32 mouse cellular contexts compared by ENCODE assay signal in the genomic region with DNA sequence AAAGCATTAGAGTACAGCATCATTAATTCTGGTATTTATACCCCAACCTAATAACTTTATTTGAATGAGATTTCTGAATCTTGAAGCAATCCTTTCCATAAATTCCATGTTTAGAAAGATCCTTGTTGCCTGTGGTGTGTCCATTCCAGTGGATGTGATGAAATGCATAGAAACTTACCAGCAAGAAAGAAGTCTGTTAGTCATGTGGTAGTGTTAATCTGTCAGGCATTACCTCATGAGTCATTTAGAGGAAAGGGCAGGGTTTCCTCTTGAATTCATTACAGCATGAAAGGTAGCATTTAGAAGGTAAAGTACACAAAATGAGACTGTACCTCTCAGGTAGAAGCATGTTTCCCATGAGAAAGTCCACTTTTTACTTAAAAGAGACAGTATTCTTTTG.
A peak's percentile ranks its signal among the peaks of the same experiment; 100 is the strongest.
DNase-seq lines count a peak whose midpoint lies in the region; ATAC-seq and TF ChIP-seq lines count a peak whose summit lies in the region.
"Had no signal": no experiment of that assay in that cellular context is flagged by ENCODE, and none has a peak within 500 bp of the region (broad histone marks: within the 10 kb centered on the region; RNA-seq: fewer than 3 reads in every experiment).

No protein-coding gene starts in this region.

- H3K9ac ChIP-seq in kidney, embryonic 15.5 days, result no peak overlapping the region
- H3K9ac ChIP-seq in intestine, embryonic 16.5 days (ENCODE audit: low read depth, low read length), result no peak overlapping the region
- H3K9ac ChIP-seq in midbrain, embryonic 15.5 days, result no peak overlapping the region
- H3K9ac ChIP-seq: embryonic facial prominence, embryonic 12.5 days; forebrain, embryonic 12.5 days; forebrain, postnatal 0 days; heart, embryonic 13.5 days; hindbrain, embryonic 15.5 days; limb, embryonic 15.5 days; liver, embryonic 14.5 days; lung, embryonic 15.5 days; neural tube, embryonic 15.5 days had no signal

- no peaks in the 10 kb centered on the region for H3K79me2 ChIP-seq in C2C12 (ENCODE audit: control insufficient read depth, insufficient read depth)

- H3K9me3 ChIP-seq in kidney, embryonic 15.5 days (replicated peaks), result no peaks in the 10 kb centered on the region
- H3K9me3 ChIP-seq in intestine, embryonic 16.5 days (ENCODE audit: control insufficient read depth, low read length), result no peaks in the 10 kb centered on the region
- H3K9me3 ChIP-seq in midbrain, embryonic 15.5 days, result no peaks in the 10 kb centered on the region
- H3K9me3 ChIP-seq: embryonic facial prominence, embryonic 12.5 days; forebrain, embryonic 12.5 days; heart, embryonic 13.5 days; hindbrain, embryonic 10.5 days; hindbrain, embryonic 15.5 days; limb, embryonic 10.5 days; limb, embryonic 15.5 days; lung, embryonic 15.5 days; neural tube, embryonic 15.5 days had no signal

- H3K79me3 ChIP-seq in C2C12 (ENCODE audit: low read depth), result no peaks in the 10 kb centered on the region

- H3K27ac ChIP-seq in kidney, embryonic 15.5 days, result no peak overlapping the region
- no peak overlapping the region for H3K27ac ChIP-seq in intestine, embryonic 16.5 days (ENCODE audit: low read length)
- no peak overlapping the region for H3K27ac ChIP-seq in midbrain, embryonic 15.5 days
- H3K27ac ChIP-seq: embryonic facial prominence, embryonic 12.5 days; forebrain, embryonic 12.5 days; heart, embryonic 13.5 days; hindbrain, embryonic 10.5 days; hindbrain, embryonic 15.5 days; limb, embryonic 10.5 days; limb, embryonic 15.5 days; liver, embryonic 14.5 days; lung, embryonic 15.5 days; neural tube, embryonic 15.5 days had no signal

- H3ac ChIP-seq in C2C12 (ENCODE audit: control insufficient read depth, insufficient read length, low read depth), result no peak overlapping the region

- no peak overlapping the region for H3K4me2 ChIP-seq in kidney, embryonic 15.5 days
- H3K4me2 ChIP-seq in intestine, embryonic 16.5 days (ENCODE audit: low read depth, low read length), result no peak overlapping the region
- no peak overlapping the region for H3K4me2 ChIP-seq in midbrain, embryonic 15.5 days
- H3K4me2 ChIP-seq: embryonic facial prominence, embryonic 12.5 days; forebrain, embryonic 12.5 days; heart, embryonic 13.5 days; hindbrain, embryonic 15.5 days; limb, embryonic 15.5 days; lung, embryonic 15.5 days; midbrain, embryonic 11.5 days; neural tube, embryonic 15.5 days had no signal

- H3K27me3 ChIP-seq in kidney, embryonic 15.5 days, result no peaks in the 10 kb centered on the region
- no peaks in the 10 kb centered on the region for H3K27me3 ChIP-seq in C2C12 (ENCODE audit: control insufficient read depth, insufficient read depth, insufficient read length)
- H3K27me3 ChIP-seq in intestine, embryonic 16.5 days (replicated peaks; ENCODE audit: control insufficient read depth, insufficient read depth, low read length), result no peaks in the 10 kb centered on the region
- no peaks in the 10 kb centered on the region for H3K27me3 ChIP-seq in midbrain, embryonic 15.5 days (replicated peaks)
- H3K27me3 ChIP-seq: embryonic facial prominence, embryonic 12.5 days; forebrain, embryonic 12.5 days; heart, embryonic 13.5 days; hindbrain, embryonic 15.5 days; limb, embryonic 15.5 days; lung, embryonic 15.5 days; neural tube, embryonic 15.5 days had no signal

- DNase-seq in kidney, adult 11 months, result no peak
- DNase-seq in adipocyte (ENCODE audit: low spot score), result peak; percentile 32
- DNase-seq in embryo, embryonic 10.5 days (ENCODE audit: low spot score), result no peak
- DNase-seq in spleen, adult 12 weeks (ENCODE audit: low spot score), result no peak
- DNase-seq: cerebellum, adult 8-10 months; cerebellum, postnatal 25 days; embryo, embryonic 11 days; forebrain, postnatal 0 days; heart, postnatal 10 days; kidney, postnatal 4 days; lung, postnatal 36 days; right cerebral cortex, postnatal 25 days; spleen, adult 18-20 months; thymus, adult 18-20 months; thymus, postnatal 25 days had no signal

- 0 out of 2 replicates have a peak, but pooled peaks have one; percentile 40 for ATAC-seq in kidney, embryonic 15.5 days (replicated peaks; ENCODE audit: low FRiP score)
- ATAC-seq in intestine, embryonic 16.5 days, result peak; percentile 57
- ATAC-seq in midbrain, embryonic 15.5 days (replicated peaks), result no peak
- ATAC-seq: CD4-positive, CD25-positive, alpha-beta regulatory T cell, adult 4 months; forebrain, postnatal 0 days; inflammation-experienced regulatory T-cells, adult 6 months had no signal

- H3K36me3 ChIP-seq in kidney, embryonic 15.5 days, result no peaks in the 10 kb centered on the region
- H3K36me3 ChIP-seq in C2C12 (ENCODE audit: control insufficient read depth, insufficient read depth), result no peaks in the 10 kb centered on the region
- no peaks in the 10 kb centered on the region for H3K36me3 ChIP-seq in intestine, embryonic 16.5 days (ENCODE audit: control insufficient read depth, insufficient read depth, low read length)
- no peaks in the 10 kb centered on the region for H3K36me3 ChIP-seq in midbrain, embryonic 15.5 days (replicated peaks)
- H3K36me3 ChIP-seq: embryonic facial prominence, embryonic 12.5 days; forebrain, embryonic 12.5 days; heart, embryonic 13.5 days; hindbrain, embryonic 10.5 days; hindbrain, embryonic 15.5 days; limb, embryonic 10.5 days; limb, embryonic 15.5 days; lung, embryonic 15.5 days; neural tube, embryonic 15.5 days had no signal

- no peak for TF ChIP-seq CTCF in C2C12 (IDR thresholded peaks at IDR 0.05; ENCODE audit: control insufficient read depth, insufficient read depth, insufficient read length)

- H3K4me3 ChIP-seq in kidney, embryonic 15.5 days (replicated peaks), result no peak overlapping the region
- no peak overlapping the region for H3K4me3 ChIP-seq in C2C12 (ENCODE audit: insufficient read depth, poor library complexity, severe bottlenecking)
- no peak overlapping the region for H3K4me3 ChIP-seq in intestine, embryonic 16.5 days (ENCODE audit: low read length)
- H3K4me3 ChIP-seq in midbrain, embryonic 15.5 days, result no peak overlapping the region
- H3K4me3 ChIP-seq: embryonic facial prominence, embryonic 12.5 days; forebrain, embryonic 12.5 days; heart, embryonic 13.5 days; hindbrain, embryonic 10.5 days; hindbrain, embryonic 15.5 days; limb, embryonic 10.5 days; limb, embryonic 15.5 days; lung, embryonic 15.5 days; neural tube, embryonic 15.5 days had no signal

- H3K4me1 ChIP-seq in kidney, embryonic 15.5 days, result no peaks in the 10 kb centered on the region
- no peaks in the 10 kb centered on the region for H3K4me1 ChIP-seq in intestine, embryonic 16.5 days (ENCODE audit: control insufficient read depth, insufficient read depth, low read length)
- H3K4me1 ChIP-seq in midbrain, embryonic 15.5 days, result no peaks in the 10 kb centered on the region
- H3K4me1 ChIP-seq: embryonic facial prominence, embryonic 12.5 days; forebrain, embryonic 12.5 days; heart, embryonic 13.5 days; hindbrain, embryonic 10.5 days; hindbrain, embryonic 15.5 days; limb, embryonic 10.5 days; limb, embryonic 15.5 days; lung, embryonic 15.5 days; neural tube, embryonic 15.5 days had no signal

TF ChIP-seq in C2C12, 6 proteins besides CTCF, POLR2A, EP300 and RAD21:
- TF ChIP-seq USF1 (IDR thresholded peaks at IDR 0.05; ENCODE audit: low read depth), result no peak
- no peak for TF ChIP-seq MYOG (IDR thresholded peaks at IDR 0.05; ENCODE audit: control insufficient read depth, extremely low read depth, insufficient read length)
- no peak for TF ChIP-seq FOSL1 (IDR thresholded peaks at IDR 0.05; ENCODE audit: insufficient read depth, low read length, poor library complexity, severe bottlenecking)
- TF ChIP-seq CEBPB (IDR thresholded peaks at IDR 0.05; ENCODE audit: low read depth), result peak; percentile 46
